Mouse (Mus musculus) neural tube, embryonic 14.5 days (tissue): ENCODE measurements at regions not wholly inside any gene's neighbourhood (a gene's known extent, or its start where the extent isn't known, plus 50 kb on each side); places are given as distances from the start of the nearest gene placed in this dataset.
A peak's percentile ranks its signal among the peaks of the same experiment; 100 is the strongest.

Experiments
- ATAC-seq: fragments of 200-750 bp; cut with Nextera tagmentation; 2 replicates; pipeline ENCODE4 v1.8.0; 2017; ENCODE audit warnings: low read depth, mild to moderate bottlenecking, moderate TSS enrichment, moderate library complexity
- H3K27ac ChIP-seq: fragments of 300-500 bp; sonication (generic); 2 replicates; pipeline ENCODE4 v1.5.1; 2014; ENCODE audit warnings: low read depth, mild to moderate bottlenecking, control low read depth, low read length, moderate library complexity, mixed read lengths
- H3K27me3 ChIP-seq: fragments of 300-500 bp; sonication (generic); 2 replicates; pipeline ENCODE4 v1.6.1; 2014; ENCODE audit warnings: low read length; ENCODE audit not compliant: control insufficient read depth, insufficient read depth
- H3K36me3 ChIP-seq: fragments of 300-500 bp; sonication (generic); 2 replicates; pipeline ENCODE4 v1.6.1; 2014; ENCODE audit warnings: low read length, mixed read lengths; ENCODE audit not compliant: control insufficient read depth, insufficient read depth
- H3K4me1 ChIP-seq: fragments of 300-500 bp; sonication (generic); 2 replicates; pipeline ENCODE4 v1.6.1; 2014; ENCODE audit warnings: low read length; ENCODE audit not compliant: control insufficient read depth, insufficient read depth
- H3K4me2 ChIP-seq: fragments of 300-500 bp; sonication (generic); 2 replicates; pipeline ENCODE4 v1.6.1; 2014; ENCODE audit warnings: mild to moderate bottlenecking, low read depth, low read length, control low read depth
- H3K4me3 ChIP-seq: fragments of 300-500 bp; sonication (generic); 2 replicates; pipeline ENCODE4 v1.5.1; 2014; ENCODE audit warnings: low read depth, low read length, control low read depth, mixed read lengths
- H3K9ac ChIP-seq: fragments of 300-500 bp; sonication (generic); replicated peaks from 2 replicates; pipeline ENCODE4 v1.6.1; 2014; ENCODE audit warnings: low read depth, mild to moderate bottlenecking, control low read depth, low read length, mixed read lengths
- H3K9me3 ChIP-seq: fragments of 300-500 bp; sonication (generic); 2 replicates; pipeline ENCODE4 v1.6.1; 2016; ENCODE audit warnings: low read length; ENCODE audit not compliant: control insufficient read depth
- WGBS: fragments of 180-500 bp; shearing (Covaris S2); extraction: QIAGEN DNeasy Blood & Tissue Kit; methylation state at CpG from one replicate; pipeline ENCODE4 v1.1.7; 2014; 5-methylcytosine and 5-hydroxymethylcytosine counted together

DNA sequence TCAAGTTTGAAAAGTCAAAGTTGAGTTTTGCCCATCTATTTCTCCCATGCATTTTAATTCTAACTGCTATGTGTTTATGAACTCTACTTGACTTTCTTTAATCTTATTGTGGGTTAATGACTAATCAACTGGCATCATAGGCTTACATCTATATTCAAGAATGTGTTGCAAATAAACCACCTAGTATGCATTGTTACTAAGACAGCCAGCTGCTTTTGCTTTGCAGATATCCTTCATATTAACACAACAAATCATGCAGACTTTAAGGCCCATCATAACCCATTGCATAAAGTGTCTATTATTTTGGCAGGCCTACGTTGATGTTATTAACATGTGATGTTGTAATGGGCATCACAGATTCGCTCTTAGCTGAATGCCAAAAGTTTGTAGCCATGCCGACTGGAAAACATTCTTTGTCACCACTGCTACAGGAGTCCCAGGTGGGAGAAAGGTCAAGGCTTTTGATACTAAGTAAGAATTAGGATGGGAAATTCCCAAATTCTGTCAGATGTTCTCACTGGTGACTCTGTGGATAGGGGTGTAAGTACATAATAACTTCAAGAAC lies 394.3 kb upstream of the Jag1 start:
- Histone ChIP-seq H3K36me3 (no peaks in the 10 kb centered on the region), H3K9ac (no peak overlapping the region), H3K27me3 (no peaks in the 10 kb centered on the region), H3K9me3 (no peaks in the 10 kb centered on the region), H3K4me2 (no peak overlapping the region), H3K4me1 (no peaks in the 10 kb centered on the region), H3K27ac (no peak overlapping the region), H3K4me3 (no peak overlapping the region)
- no peak for ATAC-seq
- WGBS = 87% methylated on average over 3 of the region's 3 CpGs

DNA sequence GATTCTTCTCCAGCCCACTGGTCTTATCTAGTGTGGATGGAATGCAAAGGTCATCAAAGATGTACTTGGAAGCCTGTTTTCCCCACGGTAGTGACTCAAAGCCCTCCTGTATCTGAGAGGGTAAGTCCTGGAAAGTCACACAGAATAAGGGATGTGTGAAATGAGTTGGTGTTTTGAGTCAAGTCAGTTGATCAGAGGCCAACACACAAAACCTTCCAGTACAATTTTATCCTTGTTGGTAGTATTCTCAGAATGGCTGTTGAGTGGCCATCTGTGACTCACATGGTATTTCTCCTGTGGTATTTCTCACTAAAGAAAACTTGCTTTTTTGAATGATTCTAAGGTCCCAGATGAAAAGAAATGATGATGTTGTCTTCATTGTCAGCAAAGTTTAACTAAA lies 384.8 kb upstream of the Jag1 start:
- WGBS = 69% methylated on average over 1 of the region's 1 CpGs
- ATAC-seq = no peak
- H3K9ac ChIP-seq = no peak overlapping the region
- no peaks in the 10 kb centered on the region for H3K36me3 ChIP-seq
- no peak overlapping the region for H3K4me3 ChIP-seq
- H3K4me1 ChIP-seq = no peaks in the 10 kb centered on the region
- no peaks in the 10 kb centered on the region for H3K9me3 ChIP-seq
- H3K27me3 ChIP-seq = no peaks in the 10 kb centered on the region
- no peak overlapping the region for H3K27ac ChIP-seq
- H3K4me2 ChIP-seq = no peak overlapping the region

DNA sequence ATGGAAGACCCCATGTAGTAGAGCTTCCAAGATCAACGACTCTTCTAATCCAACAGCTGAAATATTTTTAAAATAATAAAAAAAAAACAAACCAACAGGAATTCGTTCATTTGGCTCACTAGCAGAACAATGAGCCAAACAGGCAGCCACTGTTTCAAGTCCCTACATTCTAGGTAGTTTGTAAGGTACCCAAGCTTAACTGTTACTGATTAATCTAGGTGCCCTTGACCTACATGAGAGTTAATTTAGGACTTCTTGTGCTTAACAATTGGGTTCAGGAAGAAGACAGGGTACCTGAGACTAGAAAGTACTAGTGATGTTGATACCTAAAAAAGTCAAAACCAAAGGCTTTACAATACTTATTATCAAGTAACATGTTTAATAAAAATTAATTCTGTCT lies 381.2 kb upstream of the Jag1 start:
- Histone ChIP-seq H3K36me3 (no peaks in the 10 kb centered on the region), H3K27me3 (no peaks in the 10 kb centered on the region), H3K4me1 (no peaks in the 10 kb centered on the region), H3K4me3 (no peak overlapping the region), H3K4me2 (no peak overlapping the region), H3K9ac (no peak overlapping the region), H3K9me3 (no peaks in the 10 kb centered on the region), H3K27ac (no peak overlapping the region)
- no peak for ATAC-seq
- 80% methylated on average over 2 of the region's 2 CpGs for WGBS

DNA sequence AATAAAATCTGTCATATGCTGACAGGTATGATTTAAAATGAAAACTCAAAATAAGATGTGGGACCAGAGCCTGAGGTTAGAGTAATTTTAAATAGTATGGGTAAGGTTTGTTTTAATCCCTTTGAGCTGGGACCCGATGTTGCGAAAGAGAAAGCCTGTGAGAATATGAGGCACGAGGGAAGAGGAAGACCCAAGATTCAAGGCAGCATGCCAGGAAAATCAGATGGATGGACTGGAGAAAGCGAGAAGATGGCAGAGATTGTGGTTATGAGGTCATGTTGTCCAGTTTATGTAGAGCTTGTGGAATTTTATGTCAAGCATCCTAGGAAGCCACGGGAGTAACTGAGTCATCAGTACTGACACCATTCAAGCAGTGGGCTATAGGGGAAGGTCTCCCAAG lies 377.2 kb upstream of the Jag1 start:
- Histone ChIP-seq H3K4me2 (no peak overlapping the region), H3K27me3 (no peaks in the 10 kb centered on the region), H3K27ac (no peak overlapping the region), H3K4me3 (no peak overlapping the region), H3K4me1 (no peaks in the 10 kb centered on the region), H3K36me3 (no peaks in the 10 kb centered on the region), H3K9me3 (no peaks in the 10 kb centered on the region), H3K9ac (no peak overlapping the region)
- ATAC-seq = no peak
- 92% methylated on average over 5 of the region's 5 CpGs for WGBS

DNA sequence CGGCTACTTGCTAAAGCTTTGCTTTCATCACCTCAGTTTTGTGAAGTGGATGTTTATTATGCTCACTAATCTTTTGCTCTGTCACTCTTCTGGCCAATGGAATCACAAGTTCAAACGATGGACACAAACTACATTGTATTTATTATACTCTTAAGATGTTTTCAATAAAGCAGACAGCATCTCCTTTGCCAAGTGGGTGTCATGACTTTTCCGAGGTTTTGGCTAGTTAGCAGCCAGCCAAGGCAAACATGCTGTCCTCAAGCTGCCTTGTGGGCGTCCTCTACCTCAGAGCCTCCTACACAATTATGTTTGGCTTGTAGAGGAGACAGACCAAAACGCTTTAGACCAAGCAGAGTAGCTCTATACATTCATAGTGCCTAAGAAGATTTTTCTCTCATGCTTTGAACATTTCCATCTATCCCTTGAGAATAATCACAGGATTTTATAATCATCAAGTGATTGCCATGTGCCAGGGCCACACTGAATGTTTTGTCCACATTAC lies 372.8 kb upstream of the Jag1 start:
- no peak overlapping the region for H3K4me2 ChIP-seq
- H3K4me3 ChIP-seq = no peak overlapping the region
- H3K9ac ChIP-seq = no peak overlapping the region
- H3K27me3 ChIP-seq = no peaks in the 10 kb centered on the region
- no peak overlapping the region for H3K27ac ChIP-seq
- H3K4me1 ChIP-seq = no peaks in the 10 kb centered on the region
- ATAC-seq = no peak
- no peaks in the 10 kb centered on the region for H3K36me3 ChIP-seq
- 56% methylated on average over 5 of the region's 5 CpGs for WGBS
- H3K9me3 ChIP-seq = no peaks in the 10 kb centered on the region

DNA sequence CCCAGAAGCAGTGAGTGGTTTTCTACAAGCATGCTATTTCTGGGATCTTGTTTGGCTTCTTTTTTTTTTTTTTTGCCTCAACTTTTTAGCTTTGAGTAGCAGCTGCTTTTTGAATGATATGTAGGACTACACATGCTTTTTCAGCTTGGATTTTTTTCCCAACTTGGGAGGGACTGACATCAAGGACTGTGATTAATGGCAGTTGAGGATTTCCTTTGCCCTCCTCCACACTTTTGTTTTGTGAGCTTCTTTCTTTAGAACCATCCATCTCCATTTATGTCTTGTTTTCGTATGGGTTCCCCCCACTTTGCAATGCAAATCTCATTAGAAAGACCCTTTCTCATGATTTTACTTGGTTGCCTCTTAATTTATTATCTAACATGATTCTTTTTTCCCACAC lies 352.3 kb upstream of the Jag1 start:
- no peak overlapping the region for H3K9ac ChIP-seq

DNA sequence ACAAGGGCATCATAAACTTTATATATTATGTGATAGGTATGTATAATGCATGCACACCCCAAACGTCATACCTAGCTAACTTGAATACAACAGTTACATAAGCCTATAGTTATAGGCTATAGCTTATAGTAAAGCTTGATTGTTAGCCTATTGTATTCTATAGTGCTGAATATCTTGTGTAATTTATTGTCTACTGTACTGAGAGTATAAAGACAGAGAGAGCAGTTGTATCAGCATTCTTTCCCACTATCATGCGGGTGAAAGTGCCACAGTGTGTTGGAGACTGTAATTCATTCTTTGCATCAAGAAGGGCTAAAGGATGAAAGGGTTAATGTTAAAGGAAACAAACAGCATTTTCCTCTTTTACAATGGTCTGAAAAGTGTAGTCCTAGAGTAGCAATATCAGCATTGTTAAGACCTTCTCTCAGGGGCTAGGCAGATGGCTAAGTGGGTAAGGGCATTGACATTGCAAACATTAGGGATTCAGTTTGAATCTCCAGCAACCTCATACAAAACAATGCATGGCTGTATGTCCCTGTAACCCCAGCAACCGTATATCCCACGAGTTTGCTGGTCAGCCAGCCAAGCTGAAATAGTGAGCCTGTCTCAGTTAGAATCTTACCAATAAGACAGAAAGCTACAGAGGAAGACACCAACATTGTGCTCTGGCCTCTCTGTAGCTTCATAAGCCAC lies 340.8 kb upstream of the Jag1 start:
- H3K4me3 ChIP-seq = no peak overlapping the region
- peak; percentile 72; the same call in 1 of the 2 replicates for ATAC-seq
- H3K27ac ChIP-seq = no peak overlapping the region
- 22% methylated on average over 4 of the region's 4 CpGs for WGBS
- H3K36me3 ChIP-seq = no peaks in the 10 kb centered on the region
- H3K9ac ChIP-seq = no peak overlapping the region
- no peaks in the 10 kb centered on the region for H3K27me3 ChIP-seq
- no peaks in the 10 kb centered on the region for H3K4me1 ChIP-seq
- H3K4me2 ChIP-seq = no peak overlapping the region
- no peaks in the 10 kb centered on the region for H3K9me3 ChIP-seq

More for the DNA sequence above, 352.3 kb upstream of the Jag1 start:
- H3K27ac ChIP-seq = no peak overlapping the region
- no peak overlapping the region for H3K4me2 ChIP-seq
- H3K4me1 ChIP-seq = no peaks in the 10 kb centered on the region
- no peaks in the 10 kb centered on the region for H3K36me3 ChIP-seq
- ATAC-seq = no peak
- no peaks in the 10 kb centered on the region for H3K9me3 ChIP-seq
- H3K27me3 ChIP-seq = no peaks in the 10 kb centered on the region
- no peak overlapping the region for H3K4me3 ChIP-seq
- WGBS = 19% methylated on average over 1 of the region's 1 CpGs

DNA sequence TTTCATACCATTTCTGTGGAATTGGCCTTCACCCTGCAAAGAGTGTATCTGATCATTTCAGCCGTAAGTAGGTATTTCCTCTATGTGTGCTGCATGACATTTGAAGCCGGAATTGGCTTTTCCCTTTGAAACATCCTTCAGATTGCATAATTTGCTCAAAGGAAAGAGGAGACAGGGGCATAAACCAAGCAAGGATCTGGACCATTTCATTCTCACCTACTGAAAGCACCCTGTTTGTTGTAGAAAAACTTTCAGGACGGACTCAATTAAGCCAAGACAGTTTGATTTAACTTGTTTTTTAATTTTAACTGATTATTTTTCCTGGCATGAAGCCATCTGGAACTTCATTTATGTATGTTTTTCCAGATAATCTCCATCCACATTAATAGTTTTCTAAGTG lies 340.0 kb upstream of the Jag1 start:
- WGBS = 81% methylated on average over 3 of the region's 3 CpGs
- Histone ChIP-seq H3K27me3 (no peaks in the 10 kb centered on the region), H3K27ac (no peak overlapping the region), H3K4me3 (no peak overlapping the region), H3K4me1 (no peaks in the 10 kb centered on the region), H3K9me3 (no peaks in the 10 kb centered on the region), H3K9ac (no peak overlapping the region), H3K4me2 (no peak overlapping the region), H3K36me3 (no peaks in the 10 kb centered on the region)
- ATAC-seq = no peak

DNA sequence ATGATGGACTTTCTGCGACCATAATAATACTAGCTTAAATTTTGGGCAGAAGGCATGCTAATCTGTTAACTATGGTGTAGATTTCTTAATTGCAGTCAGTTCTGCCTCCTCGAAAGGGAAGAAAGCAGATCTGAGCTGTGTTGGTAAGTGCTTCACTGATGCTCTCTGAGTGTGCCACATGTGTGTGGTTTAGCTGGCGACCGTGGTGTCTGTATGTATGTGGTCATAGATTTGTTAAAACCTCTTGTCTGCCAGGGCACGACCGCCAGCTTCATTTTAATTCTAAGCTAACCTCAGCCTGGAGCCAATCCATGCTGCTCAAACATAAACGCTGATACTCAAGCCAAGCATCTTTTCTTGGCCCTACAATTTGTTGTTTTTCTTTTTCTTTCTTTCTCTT lies 330.5 kb upstream of the Jag1 start:
- Histone ChIP-seq H3K4me2 (no peak overlapping the region), H3K9me3 (no peaks in the 10 kb centered on the region), H3K27me3 (no peaks in the 10 kb centered on the region), H3K9ac (no peak overlapping the region), H3K4me3 (no peak overlapping the region), H3K27ac (no peak overlapping the region), H3K36me3 (no peaks in the 10 kb centered on the region), H3K4me1 (no peaks in the 10 kb centered on the region)
- no peak for ATAC-seq
- WGBS = 91% methylated on average over 7 of the region's 7 CpGs
